Mouse (Mus musculus): ENCODE measurements around the gene Hsf2bp.

GRCm38 (mm10) chr17:32021981-32022380, 14.2 kb downstream of the Hsf2bp start:
- no peak for TF ChIP-seq POLR2A (IDR thresholded peaks at IDR 0.05; ENCODE audit: borderline replicate concordance, insufficient read depth, low read length)
- TF ChIP-seq CTCF (IDR thresholded peaks at IDR 0.05; ENCODE audit: borderline replicate concordance, insufficient read depth, low read depth, low read length) = no peak
